Mouse (Mus musculus): ENCODE measurements around the gene Cd55b. TPM values are rescaled to one million over a fixed set of nuclear protein-coding genes. Genes with fewer than 3 reads are reported as not detected.

Cd55b gene
- total RNA-seq, 2 experiments from 2014 or later: 0.42 to 0.66 TPM

DNA sequence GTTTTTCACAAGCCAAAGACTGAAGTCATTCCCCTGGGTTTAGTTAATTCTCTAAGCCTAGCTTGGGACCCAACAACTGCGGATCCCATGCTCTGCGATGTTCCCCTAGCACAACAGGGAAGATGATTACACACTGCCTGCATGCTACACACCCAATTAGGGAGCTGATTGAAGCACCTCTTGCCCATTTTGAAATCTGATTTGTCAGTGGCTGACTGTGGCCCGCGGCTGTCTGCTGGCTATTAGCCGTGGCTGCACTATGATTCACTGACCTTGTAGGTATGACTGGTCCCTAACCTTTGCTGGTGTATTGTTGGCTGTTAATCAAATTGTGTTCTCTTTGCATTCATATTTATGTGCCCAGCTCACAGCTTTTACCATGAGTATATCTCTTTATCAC is 51.5 kb downstream of the Cd55b start:
- intact Hi-C loops (cut with DNase I; ENCODE audit: low total_unique reads): no loop called here
- no peak for DNase-seq

DNA sequence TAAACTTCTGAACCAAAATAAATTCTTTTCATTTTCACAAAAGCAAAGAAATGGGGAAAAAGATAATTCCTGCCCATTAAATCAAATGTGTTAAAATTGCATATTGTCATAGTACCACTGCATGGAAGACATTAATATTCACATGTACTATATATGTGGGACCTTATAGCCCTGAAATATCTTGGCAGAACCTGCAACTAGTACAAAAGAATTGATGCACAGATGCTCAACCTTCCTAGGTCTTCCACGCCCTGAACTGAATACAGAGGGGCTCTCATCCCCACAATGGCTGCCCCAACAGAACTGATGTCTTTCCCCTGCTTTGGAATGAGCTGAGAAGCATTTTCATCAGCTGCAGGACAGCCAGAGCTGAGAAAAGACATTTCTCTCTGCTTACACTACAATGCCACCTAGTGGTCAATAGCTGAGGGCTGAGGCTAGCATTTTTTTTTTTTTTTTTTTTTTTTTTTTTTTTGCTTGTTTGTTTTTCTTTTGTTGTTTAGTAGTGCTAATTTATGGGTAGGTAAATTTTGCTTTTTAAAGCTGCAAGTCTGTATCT is 72.7 kb downstream of the Cd55b start:
- DNase-seq: no peak
- intact Hi-C loops (cut with DNase I; ENCODE audit: low total_unique reads): no loop called here

DNA sequence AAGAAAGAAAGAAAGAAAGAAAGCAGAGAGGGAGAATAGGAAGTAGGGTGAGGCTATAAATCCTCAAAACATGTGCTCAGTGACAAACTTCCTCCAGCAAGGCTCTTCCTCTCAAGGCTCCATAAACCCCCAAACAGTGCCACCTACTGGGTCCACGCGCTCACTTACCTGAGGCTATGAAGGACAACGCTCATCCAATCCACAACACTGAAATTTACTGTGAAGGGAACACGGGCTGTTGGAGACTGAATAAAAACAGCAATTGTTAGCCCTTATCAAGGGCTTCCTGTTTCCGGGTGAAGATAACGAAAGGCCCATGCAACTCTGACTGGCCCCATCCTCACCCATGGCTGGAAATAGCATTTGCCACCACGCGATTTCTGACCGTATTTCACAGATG is 80.4 kb downstream of the Cd55b start:
- intact Hi-C loops (cut with DNase I; ENCODE audit: low total_unique reads): no loop called here
- DNase-seq: no peak

Other genes with a start within 250 kb of the Cd55b start
- 10 to 100 TPM; 24.3 to 35.9 TPM for gene Cd55, start 39.7 kb upstream of the Cd55b start, total RNA-seq (2021)
- not detected for gene Zp3r, start 206.6 kb upstream of the Cd55b start, total RNA-seq (2021)
- not detected for gene C4bp, start 238.6 kb upstream of the Cd55b start, total RNA-seq (2021)

Measured in gastrocnemius, postnatal 14 days (tissue).